Mouse (Mus musculus) embryonic facial prominence, embryonic 12.5 days (tissue): ENCODE data around the gene Tuba3a. TPM values are rescaled to one million over a fixed set of nuclear protein-coding genes. Genes with fewer than 3 reads are reported as not detected.

Source experiments
- ATAC-seq: fragments of 200-750 bp; cut with Nextera tagmentation; 2 replicates; pipeline ENCODE4 v1.8.0; 2017; ENCODE audit not compliant: insufficient number of reproducible peaks, insufficient read depth, low FRiP score, low TSS enrichment
- H3K27ac ChIP-seq: fragments of 300-500 bp; sonication (generic); 2 replicates; pipeline ENCODE4 v1.5.1; 2016; ENCODE audit warnings: mild to moderate bottlenecking
- H3K27me3 ChIP-seq: fragments of 300-500 bp; sonication (generic); 2 replicates; pipeline ENCODE4 v1.6.1; 2016; ENCODE audit warnings: mild to moderate bottlenecking, moderate library complexity
- H3K36me3 ChIP-seq: fragments of 300-500 bp; sonication (generic); 2 replicates; pipeline ENCODE4 v1.6.1; 2016; ENCODE audit warnings: mild to moderate bottlenecking
- H3K4me1 ChIP-seq: fragments of 300-500 bp; sonication (generic); 2 replicates; pipeline ENCODE4 v1.6.1; 2016
- H3K4me2 ChIP-seq: fragments of 300-500 bp; sonication (generic); replicated peaks from 2 replicates; pipeline ENCODE4 v1.6.1; 2016; ENCODE audit warnings: mild to moderate bottlenecking, moderate library complexity
- H3K4me3 ChIP-seq: fragments of 300-500 bp; sonication (generic); 2 replicates; pipeline ENCODE4 v1.5.1; 2016; ENCODE audit warnings: mild to moderate bottlenecking
- H3K9ac ChIP-seq: fragments of 300-500 bp; sonication (generic); 2 replicates; pipeline ENCODE4 v1.6.1; 2016; ENCODE audit warnings: mild to moderate bottlenecking, moderate library complexity
- H3K9me3 ChIP-seq: fragments of 300-500 bp; sonication (generic); 2 replicates; pipeline ENCODE4 v1.6.1; 2016; ENCODE audit warnings: mild to moderate bottlenecking, moderate library complexity
- WGBS: fragments of 180-500 bp; shearing (Covaris S2); methylation state at CpG from one replicate; pipeline ENCODE4 v1.1.7; 2016; 5-methylcytosine and 5-hydroxymethylcytosine counted together
- polyA plus RNA-seq: library from polyadenylated mRNA; unstranded; fragments of >200 nt; fragmentation: Nextera tagmentation; extraction: Ambion mirVana; gene quantifications from 2 replicates; pipeline ENCODE4 v1.2.1, GENCODE M21; 2016

Tuba3a gene
- 0.20 and 0.29 TPM in 2 replicates for polyA plus RNA-seq

GRCm38 (mm10) chr6:125285890-125286289, at the start of gene Tuba3a:
Gene Tuba3a, minus strand, starts transcription at chr6:125286042.
- Histone ChIP-seq H3K4me2 (no peak within 1 kb of the TSS), H3K36me3 (no peaks in the 10 kb centered on the region), H3K4me3 (no peak within 1 kb of the TSS), H3K9me3 (no peaks in the 10 kb centered on the region), H3K27ac (no peak within 1 kb of the TSS), H3K4me1 (no peaks in the 10 kb centered on the region), H3K9ac (no peak within 1 kb of the TSS), H3K27me3 (no peaks in the 10 kb centered on the region)
- ATAC-seq: 0 out of 2 replicates have a peak, but pooled peaks have one; percentile 15
- 95% methylated on average over 22 of the region's 22 CpGs for WGBS

- Histone ChIP-seq H3K27me3 (no peaks in the 10 kb centered on the region), H3K9ac (no peak overlapping the region), H3K9me3 (no peaks in the 10 kb centered on the region), H3K4me3 (no peak overlapping the region), H3K4me1 (peaks cover 15% of the 10 kb centered on the region), H3K36me3 (no peaks in the 10 kb centered on the region), H3K27ac (no peak overlapping the region), H3K4me2 (no peak overlapping the region)
- WGBS: 59% methylated on average over 2 of the region's 2 CpGs
- no peak for ATAC-seq
Observed at GRCm38 (mm10) chr6:125334356-125334755, 48.5 kb upstream of the Tuba3a start.

GRCm38 (mm10) chr6:125333112-125333899, 47.5 kb upstream of the Tuba3a start:
- no peak overlapping the region for H3K4me3 ChIP-seq
- no peaks in the 10 kb centered on the region for H3K27me3 ChIP-seq
- H3K9ac ChIP-seq: no peak overlapping the region
- H3K4me1 ChIP-seq: peaks cover 15% of the 10 kb centered on the region
- no peaks in the 10 kb centered on the region for H3K9me3 ChIP-seq
- no peak for ATAC-seq
- no peak overlapping the region for H3K4me2 ChIP-seq
- H3K27ac ChIP-seq: no peak overlapping the region
- H3K36me3 ChIP-seq: no peaks in the 10 kb centered on the region
- 68% methylated on average over 14 of the region's 14 CpGs for WGBS

- Histone ChIP-seq H3K4me3 (peak overlapping the region; percentile 47), H3K9me3 (no peaks in the 10 kb centered on the region), H3K9ac (peak overlapping the region; percentile 42), H3K4me1 (peaks cover 15% of the 10 kb centered on the region), H3K36me3 (no peaks in the 10 kb centered on the region), H3K27ac (peak overlapping the region; percentile 38; the same call in 1 of the 2 replicates), H3K4me2 (peak overlapping the region; percentile 67), H3K27me3 (no peaks in the 10 kb centered on the region)
- under 1% methylated on average over 39 of the region's 39 CpGs for WGBS
- peak; percentile 77 for ATAC-seq
Observed at GRCm38 (mm10) chr6:125330626-125331326, 44.9 kb upstream of the Tuba3a start.

- WGBS: 76% methylated on average over 5 of the region's 5 CpGs
Observed at GRCm38 (mm10) chr6:125328243-125328642, 42.4 kb upstream of the Tuba3a start.

GRCm38 (mm10) chr6:125325337-125325736, 39.5 kb upstream of the Tuba3a start:
- no peak for ATAC-seq
- H3K9me3 ChIP-seq: no peaks in the 10 kb centered on the region
- WGBS: 78% methylated on average over 6 of the region's 6 CpGs
- H3K4me3 ChIP-seq: no peak overlapping the region
- no peaks in the 10 kb centered on the region for H3K36me3 ChIP-seq
- H3K4me2 ChIP-seq: no peak overlapping the region
- H3K9ac ChIP-seq: no peak overlapping the region
- peaks cover 5% of the 10 kb centered on the region for H3K4me1 ChIP-seq
- no peak overlapping the region for H3K27ac ChIP-seq
- H3K27me3 ChIP-seq: peaks cover 29% of the 10 kb centered on the region

More at GRCm38 (mm10) chr6:125328243-125328642, 42.4 kb upstream of the Tuba3a start:
- Histone ChIP-seq H3K4me3 (no peak overlapping the region), H3K9ac (no peak overlapping the region), H3K4me2 (no peak overlapping the region), H3K36me3 (no peaks in the 10 kb centered on the region), H3K4me1 (peaks cover 12% of the 10 kb centered on the region), H3K9me3 (no peaks in the 10 kb centered on the region), H3K27me3 (no peaks in the 10 kb centered on the region), H3K27ac (no peak overlapping the region)
- ATAC-seq: 0 out of 2 replicates have a peak, but pooled peaks have one; percentile 12

- Histone ChIP-seq H3K4me2 (no peak overlapping the region), H3K9me3 (no peaks in the 10 kb centered on the region), H3K27ac (no peak overlapping the region), H3K27me3 (peaks cover 41% of the 10 kb centered on the region), H3K36me3 (no peaks in the 10 kb centered on the region), H3K9ac (no peak overlapping the region), H3K4me1 (no peaks in the 10 kb centered on the region), H3K4me3 (no peak overlapping the region)
- 53% methylated on average over 6 of the region's 6 CpGs for WGBS
- no peak for ATAC-seq
Observed at GRCm38 (mm10) chr6:125323547-125323946, 37.7 kb upstream of the Tuba3a start.

GRCm38 (mm10) chr6:125322794-125323193, 37.0 kb upstream of the Tuba3a start:
- 63% methylated on average over 13 of the region's 13 CpGs for WGBS
- H3K36me3 ChIP-seq: no peaks in the 10 kb centered on the region
- peaks cover 41% of the 10 kb centered on the region for H3K27me3 ChIP-seq
- H3K9ac ChIP-seq: no peak overlapping the region
- no peaks in the 10 kb centered on the region for H3K9me3 ChIP-seq
- H3K4me3 ChIP-seq: no peak overlapping the region
- H3K4me2 ChIP-seq: no peak overlapping the region
- H3K27ac ChIP-seq: no peak overlapping the region
- ATAC-seq: no peak
- H3K4me1 ChIP-seq: no peaks in the 10 kb centered on the region

GRCm38 (mm10) chr6:125321114-125321855, 35.4 kb upstream of the Tuba3a start:
- Histone ChIP-seq H3K4me3 (no peak overlapping the region), H3K4me2 (peak overlapping the region; percentile 18), H3K9ac (no peak overlapping the region), H3K4me1 (no peaks in the 10 kb centered on the region), H3K27me3 (peaks cover 41% of the 10 kb centered on the region), H3K27ac (no peak overlapping the region), H3K36me3 (no peaks in the 10 kb centered on the region), H3K9me3 (no peaks in the 10 kb centered on the region)
- 7% methylated on average over 26 of the region's 26 CpGs for whole genome bisulfite sequencing
- ATAC-seq: no peak

GRCm38 (mm10) chr6:125320323-125320722, 34.5 kb upstream of the Tuba3a start, which contains the start of gene Scnn1a:
Gene Scnn1a, plus strand, starts transcription at chr6:125320659.
- Histone ChIP-seq H3K27me3 (peaks cover 41% of the 10 kb centered on the region), H3K9me3 (no peaks in the 10 kb centered on the region), H3K4me3 (no peak within 1 kb of the TSS), H3K9ac (no peak within 1 kb of the TSS), H3K4me2 (peak within 1 kb of the TSS; percentile 18; the same call in 1 of the 2 replicates), H3K27ac (no peak within 1 kb of the TSS), H3K36me3 (no peaks in the 10 kb centered on the region), H3K4me1 (no peaks in the 10 kb centered on the region)
- whole genome bisulfite sequencing: 76% methylated on average over 1 of the region's 1 CpGs
- no peak for ATAC-seq

- Histone ChIP-seq H3K4me3 (no peak overlapping the region), H3K27me3 (peaks cover 41% of the 10 kb centered on the region), H3K4me1 (no peaks in the 10 kb centered on the region), H3K9ac (no peak overlapping the region), H3K36me3 (no peaks in the 10 kb centered on the region), H3K27ac (no peak overlapping the region), H3K4me2 (no peak overlapping the region), H3K9me3 (no peaks in the 10 kb centered on the region)
- ATAC-seq: no peak
Observed at GRCm38 (mm10) chr6:125319919-125320296, 34.1 kb upstream of the Tuba3a start.
